Comparison of ENCODE assay signal across 8 mouse cellular contexts in genomic region chr10:30618918-30619210, GRCm38 (mm10). TPM values are rescaled to one million over a fixed set of nuclear protein-coding genes. Genes with fewer than 3 reads are reported as not detected.
DNase-seq lines count a peak whose midpoint lies in the region; ATAC-seq and TF ChIP-seq lines count a peak whose summit lies in the region.

No protein-coding gene starts in this region.

- ATAC-seq in hindbrain, embryonic 16.5 days = no peak
- no peak for ATAC-seq in midbrain, embryonic 14.5 days (ENCODE audit: low FRiP score, low TSS enrichment)

- intact Hi-C loops in left cerebral cortex, postnatal 10 days (cut with DNase I) = loop anchor here (2.0 kb wide), 1 partner anchor 184 kb away; the partner anchor contains the start of gene Ncoa7

- no peak for DNase-seq in kidney, adult 2 months
- DNase-seq in kidney, postnatal 25 days = no peak
- DNase-seq in midbrain, embryonic 14.5 days = no peak
- no peak for DNase-seq in adrenal gland, adult 8-10 months
- no peak for DNase-seq in left cerebral cortex, postnatal 10 days (ENCODE audit: extremely low spot score in 1 of 2, low spot score in 2 of 2)
- no peak for DNase-seq in kidney, postnatal 36 days

- WGBS in kidney, adult 2 months = 34% methylated on average over 3 of the region's 3 CpGs
- WGBS in hindbrain, embryonic 16.5 days = 34% methylated on average over 3 of the region's 3 CpGs
- WGBS in midbrain, embryonic 14.5 days = 37% methylated on average over 3 of the region's 3 CpGs

- H3K27ac ChIP-seq in kidney, adult 2 months (ENCODE audit: insufficient read depth, low read depth, low read length) = no peak overlapping the region; the same call in 1 of the 2 replicates
- no peak overlapping the region for H3K27ac ChIP-seq in cortical plate, adult 2 months (ENCODE audit: insufficient read depth, low read length)
- no peak overlapping the region for H3K27ac ChIP-seq in hindbrain, embryonic 16.5 days (ENCODE audit: low read depth, low read length)
- peak overlapping the region; percentile 92 for H3K27ac ChIP-seq in midbrain, embryonic 14.5 days (replicated peaks; ENCODE audit: low read depth, low read length)

- H3K9me3 ChIP-seq in hindbrain, embryonic 16.5 days (ENCODE audit: control insufficient read depth, low read length) = no peaks in the 10 kb centered on the region
- H3K9me3 ChIP-seq in midbrain, embryonic 14.5 days (ENCODE audit: control insufficient read depth, low read length) = no peaks in the 10 kb centered on the region

- H3K4me1 ChIP-seq in kidney, adult 2 months (ENCODE audit: control insufficient read depth, insufficient read depth, low read length) = no peaks in the 10 kb centered on the region
- H3K4me1 ChIP-seq in cortical plate, adult 2 months (ENCODE audit: control insufficient read depth, insufficient read depth, low read length) = no peaks in the 10 kb centered on the region; the same call in 1 of the 2 replicates
- peaks cover 5% of the 10 kb centered on the region for H3K4me1 ChIP-seq in hindbrain, embryonic 16.5 days (ENCODE audit: control insufficient read depth, insufficient read depth, low read depth, low read length)
- 0 out of 2 replicates have a peak, but pooled peaks cover 6% of the 10 kb centered on the region for H3K4me1 ChIP-seq in midbrain, embryonic 14.5 days (ENCODE audit: control insufficient read depth, insufficient read depth, low read length)

- TF ChIP-seq POLR2A in kidney, adult 2 months (IDR thresholded peaks at IDR 0.05; ENCODE audit: low read depth, low read length) = no peak
- TF ChIP-seq POLR2A in cortical plate, adult 2 months (IDR thresholded peaks at IDR 0.05; ENCODE audit: extremely low read depth, insufficient read depth, low read length) = no peak

- no peaks in the 10 kb centered on the region for H3K27me3 ChIP-seq in kidney, adult 2 months (replicated peaks; ENCODE audit: control insufficient read depth, insufficient read depth, low read length)
- H3K27me3 ChIP-seq in hindbrain, embryonic 16.5 days (replicated peaks; ENCODE audit: control insufficient read depth, insufficient read depth, low read length) = no peaks in the 10 kb centered on the region
- no peaks in the 10 kb centered on the region for H3K27me3 ChIP-seq in midbrain, embryonic 14.5 days (ENCODE audit: control insufficient read depth, insufficient read depth, low read length)

- no peaks in the 10 kb centered on the region for H3K36me3 ChIP-seq in kidney, adult 2 months (ENCODE audit: control insufficient read depth, insufficient read depth, low read length)
- no peaks in the 10 kb centered on the region for H3K36me3 ChIP-seq in hindbrain, embryonic 16.5 days (ENCODE audit: control insufficient read depth, insufficient read depth, low read length)
- H3K36me3 ChIP-seq in midbrain, embryonic 14.5 days (ENCODE audit: control insufficient read depth, insufficient read depth, low read length) = no peaks in the 10 kb centered on the region

- TF ChIP-seq CTCF in kidney, adult 2 months (conservative IDR thresholded peaks at IDR 0.05; ENCODE audit: insufficient read depth, insufficient read length, low read depth, low read length) = no peak
- TF ChIP-seq CTCF in cortical plate, adult 2 months (IDR thresholded peaks at IDR 0.05; ENCODE audit: extremely low read depth, insufficient read depth, low read length) = no peak

- H3K9ac ChIP-seq in hindbrain, embryonic 16.5 days (ENCODE audit: low read depth, low read length) = peak overlapping the region; percentile 47
- peak overlapping the region; percentile 51 for H3K9ac ChIP-seq in midbrain, embryonic 14.5 days (replicated peaks; ENCODE audit: low read length)

- peak overlapping the region; percentile 85 for H3K4me2 ChIP-seq in hindbrain, embryonic 16.5 days (ENCODE audit: low read length)
- peak overlapping the region; percentile 57 for H3K4me2 ChIP-seq in midbrain, embryonic 14.5 days (ENCODE audit: low read length)

- H3K4me3 ChIP-seq in kidney, adult 2 months (ENCODE audit: insufficient read depth, low read depth, low read length) = peak overlapping the region; percentile 63; the same call in 1 of the 2 replicates
- peak overlapping the region; percentile 61; the same call in 1 of the 2 replicates for H3K4me3 ChIP-seq in cortical plate, adult 2 months (ENCODE audit: insufficient read depth, low read length)
- H3K4me3 ChIP-seq in hindbrain, embryonic 16.5 days (ENCODE audit: low read length) = peak overlapping the region; percentile 80
- peak overlapping the region; percentile 68 for H3K4me3 ChIP-seq in midbrain, embryonic 14.5 days (replicated peaks; ENCODE audit: low read depth, low read length)

RNA-seq across cellular contexts. Expression of gene Hint3, which starts 10.6 kb away (rescaled TPM):
- polyA plus RNA-seq in kidney, adult 2 months (2012; rRNA removed) = 17.5 and 20.3 TPM in 2 replicates
- polyA plus RNA-seq in cortical plate, adult 2 months (2012; rRNA removed) = 20.2 and 20.4 TPM in 2 replicates
- 17.2 and 21.2 TPM in 2 replicates for polyA plus RNA-seq in hindbrain, embryonic 16.5 days (2015; fragmentation: Nextera tagmentation; extraction: Ambion mirVana)
- 21.8 TPM in 2 replicates for polyA plus RNA-seq in midbrain, embryonic 14.5 days (2014; fragmentation: Nextera tagmentation; extraction: Ambion mirVana)
- total RNA-seq in adrenal gland, adult 8-10 months (2022) = 10 to 100 TPM; 42.0 to 61.2 (median 52.4) TPM
- total RNA-seq in left cerebral cortex, postnatal 10 days (2021) = 10 to 100 TPM; 33.2 to 34.0 TPM

RNA-seq across cellular contexts. Expression of gene Trmt11, which starts 18.3 kb away (rescaled TPM):
- 0.84 and 1.4 TPM in 2 replicates for polyA plus RNA-seq in kidney, adult 2 months (2012; rRNA removed)
- 4.7 and 5.1 TPM in 2 replicates for polyA plus RNA-seq in cortical plate, adult 2 months (2012; rRNA removed)
- 19.1 and 19.8 TPM in 2 replicates for polyA plus RNA-seq in hindbrain, embryonic 16.5 days (2015; fragmentation: Nextera tagmentation; extraction: Ambion mirVana)
- 19.7 TPM in 2 replicates for polyA plus RNA-seq in midbrain, embryonic 14.5 days (2014; fragmentation: Nextera tagmentation; extraction: Ambion mirVana)
- 10 to 100 TPM in 3 of 4 experiments, 1 to 10 TPM in 1; 8.0 to 14.6 (median 12.6) TPM for total RNA-seq in adrenal gland, adult 8-10 months (2022)
- total RNA-seq in left cerebral cortex, postnatal 10 days (2021) = 1 to 10 TPM; 7.5 to 7.7 TPM
